Mouse (Mus musculus) hindbrain, embryonic 15.5 days (tissue): ENCODE measurements around the gene Hoxa7. TPM values are rescaled to one million over a fixed set of nuclear protein-coding genes. Genes with fewer than 3 reads are reported as not detected.

ENCODE experiments used
- microRNA counts: library from miRNA; unstranded; fragments of <30 nt; microRNA quantifications from one replicate; lab custom pipeline; 2016
- microRNA-seq: library from miRNA; unstranded; fragments of <30 nt; microRNA quantifications from one replicate; pipeline ENCODE4, GENCODE M21; 2016
- polyA plus RNA-seq: library from polyadenylated mRNA; unstranded; fragments of >200 nt; fragmentation: Nextera tagmentation; extraction: Ambion mirVana; gene quantifications from 2 replicates; pipeline ENCODE4 v1.2.1, GENCODE M21; 2015

The Hoxa7 gene
- polyA plus RNA-seq, 1 experiment from 2014 or later = 20.5 TPM

MicroRNAs encoded within 50 kb of the gene (microRNA counts, 519-probe panel; counts per million panel counts)
- not detected for microRNA mmu-miR-196b (lab: Ali Mortazavi, UCI)

Small RNAs within 50 kb of the gene (microRNA-seq; reads per million reads assigned to microRNA genes)
- gene Mir196b = 61.3 reads per million, percentile 45 among the genes with 10 or more reads in this experiment

Other genes starting within 250 kb of the Hoxa7 start
- gene Skap2, start 209.3 kb downstream of the Hoxa7 start, polyA plus RNA-seq = 22.7 and 27.4 TPM in 2 replicates
- gene Hoxa1, start 63.5 kb downstream of the Hoxa7 start, polyA plus RNA-seq = 1.3 and 1.8 TPM in 2 replicates
- gene Hoxa2, start 57.0 kb downstream of the Hoxa7 start, polyA plus RNA-seq = 22.4 and 26.8 TPM in 2 replicates
- 4.0 and 4.3 TPM in 2 replicates for gene 5730596B20Rik, start 44.4 kb downstream of the Hoxa7 start, polyA plus RNA-seq
- 10.6 and 12.2 TPM in 2 replicates for gene Hoxa4, start 30.1 kb downstream of the Hoxa7 start, polyA plus RNA-seq
- 105 and 115 TPM in 2 replicates for gene Hoxa5, start 17.3 kb downstream of the Hoxa7 start, polyA plus RNA-seq
- 10.4 and 13.4 TPM in 2 replicates for gene Hoxa6, start 13.1 kb downstream of the Hoxa7 start, polyA plus RNA-seq
- 15.7 and 16.3 TPM in 2 replicates for gene Hoxa3, start 8.5 kb downstream of the Hoxa7 start, polyA plus RNA-seq
- gene Gm28308, start 8.5 kb downstream of the Hoxa7 start, polyA plus RNA-seq = not detected in 2 replicates
- gene Hoxa9, start 9.2 kb upstream of the Hoxa7 start, polyA plus RNA-seq = 0.58 and 3.4 TPM in 2 replicates
- gene Hoxa10, start 19.0 kb upstream of the Hoxa7 start, polyA plus RNA-seq = 0.28 and 0.40 TPM in 2 replicates
- gene Hoxa11, start 24.0 kb upstream of the Hoxa7 start, polyA plus RNA-seq = not detected in 2 replicates
- gene Hoxa13, start 39.0 kb upstream of the Hoxa7 start, polyA plus RNA-seq = 0.07 TPM in 1 of 2 replicates, not detected in the other
- gene Evx1, start 91.6 kb upstream of the Hoxa7 start, polyA plus RNA-seq = 2.7 and 3.8 TPM in 2 replicates